Mouse (Mus musculus): Measurements from ENCODE around the gene Spats2l.

Gene Spats2l

DNA sequence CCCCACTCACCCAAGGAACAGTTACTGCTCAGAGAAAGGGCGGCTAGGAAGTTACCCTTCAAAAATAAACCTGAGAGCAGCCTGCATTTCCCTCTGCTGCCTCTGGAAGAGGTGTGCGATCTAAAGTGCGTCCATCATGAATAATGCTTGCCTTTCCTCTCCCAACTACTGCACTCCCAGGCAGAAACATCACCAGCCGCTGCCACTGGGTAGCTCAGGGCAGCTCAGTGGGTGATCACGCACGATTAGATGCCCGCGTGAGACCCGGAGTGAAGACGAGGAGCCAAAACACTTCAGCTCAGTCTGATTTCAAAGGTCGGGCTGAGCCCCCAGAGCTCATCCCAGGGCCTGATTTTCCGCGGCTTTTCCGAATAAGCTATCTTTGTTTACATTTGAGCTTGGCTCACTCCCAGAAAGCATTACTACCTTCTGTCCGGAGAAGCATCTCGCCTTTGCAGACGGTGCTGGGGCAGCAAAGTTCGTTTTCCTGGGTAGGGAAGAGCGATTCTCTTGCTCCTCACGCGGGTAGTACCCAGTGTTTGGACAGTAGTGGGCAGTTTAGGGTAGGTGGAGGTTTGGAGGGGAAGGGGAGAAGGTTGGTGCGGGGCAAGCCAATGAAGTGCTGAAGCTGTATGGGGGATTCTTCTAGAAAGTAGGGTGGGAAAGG, at the start of gene Spats2l:
Spats2l (plus strand) TSS at position 162 of the 667 bp plus-strand sequence.
- TF ChIP-seq GATA4 (IDR thresholded peaks at IDR 0.05; ENCODE audit: insufficient replicate concordance, low read length), result no peak

DNA sequence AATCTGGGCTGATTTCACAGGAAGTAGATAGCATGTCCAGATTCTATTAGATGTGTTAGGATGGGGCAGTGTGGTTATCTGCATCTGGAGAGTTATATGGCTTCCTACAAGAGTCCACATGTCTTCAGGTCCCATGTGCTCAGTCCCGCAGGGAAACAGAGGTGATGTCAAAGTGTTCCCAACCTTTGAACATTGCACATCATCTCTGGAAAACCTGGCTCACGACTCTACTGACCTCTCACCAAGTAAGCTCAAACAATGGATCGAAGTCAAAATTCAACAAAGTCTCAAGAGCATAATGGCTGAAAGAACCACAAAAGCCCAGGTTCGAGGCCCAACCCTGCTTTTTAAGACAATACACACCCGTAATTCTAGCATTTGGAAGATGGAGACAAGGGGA, 48.7 kb upstream of the Spats2l start:
- no peak for TF ChIP-seq GATA4 (IDR thresholded peaks at IDR 0.05; ENCODE audit: insufficient replicate concordance, low read length)

DNA sequence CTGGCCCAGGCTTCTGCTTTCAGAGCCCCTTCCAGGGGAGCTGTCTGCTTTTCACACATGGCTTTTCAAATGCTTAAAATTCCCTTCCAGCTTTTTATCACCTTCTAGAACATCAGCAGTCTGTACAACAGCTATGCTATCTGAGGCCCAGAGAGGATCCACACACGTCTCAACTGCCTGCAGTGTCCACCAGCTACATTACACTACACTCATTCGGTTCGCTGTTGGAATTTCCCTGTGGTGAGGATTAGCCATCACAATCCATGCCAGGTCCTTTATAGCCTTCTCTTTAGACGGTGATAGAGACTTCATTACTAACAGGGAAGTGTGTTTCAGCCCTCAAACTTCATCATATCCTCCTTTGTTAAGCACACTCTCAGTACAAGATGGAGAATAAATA, 38.1 kb upstream of the Spats2l start:
- no peak for TF ChIP-seq GATA4 (IDR thresholded peaks at IDR 0.05; ENCODE audit: insufficient replicate concordance, low read length)

DNA sequence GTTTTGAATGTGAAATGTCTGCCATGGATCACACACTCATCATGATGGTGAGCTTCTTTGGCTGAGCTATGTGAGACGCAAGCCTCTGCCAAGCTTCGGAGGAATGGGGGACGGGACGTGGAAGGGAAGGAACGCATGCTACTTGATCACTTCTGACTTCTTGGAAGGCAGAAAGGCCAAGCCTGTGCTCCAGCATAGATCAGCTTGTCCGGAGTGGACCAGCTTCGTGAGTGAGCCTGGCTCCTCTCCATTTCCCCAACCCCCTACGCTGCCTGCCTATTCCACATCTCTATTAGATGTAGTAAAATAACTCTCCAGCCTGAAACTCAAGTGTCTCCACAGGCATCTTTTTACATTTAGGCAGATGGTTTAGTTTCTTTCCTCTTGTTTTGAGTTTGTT, 32.2 kb upstream of the Spats2l start:
- no peak for TF ChIP-seq GATA4 (IDR thresholded peaks at IDR 0.05; ENCODE audit: insufficient replicate concordance, low read length)

DNA sequence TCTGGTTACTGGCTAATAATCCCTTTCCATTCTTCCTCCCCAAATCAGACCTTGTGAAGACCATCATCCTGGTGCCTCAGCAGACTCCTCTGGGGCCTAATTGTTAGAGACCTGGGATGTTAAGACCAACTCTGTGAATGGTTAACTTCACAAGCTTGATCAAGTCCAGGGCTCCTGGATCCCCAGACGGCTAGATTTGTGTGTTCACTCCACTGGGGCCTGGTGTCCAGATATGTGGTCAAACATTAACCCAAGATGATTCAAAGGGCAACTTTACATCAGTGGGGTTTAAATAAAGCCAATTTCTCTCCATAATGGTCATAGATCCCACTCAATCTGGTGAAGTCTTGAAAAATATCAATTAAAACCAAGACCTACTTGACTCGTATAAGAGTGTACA, 31.7 kb upstream of the Spats2l start:
- no peak for TF ChIP-seq GATA4 (IDR thresholded peaks at IDR 0.05; ENCODE audit: insufficient replicate concordance, low read length)

DNA sequence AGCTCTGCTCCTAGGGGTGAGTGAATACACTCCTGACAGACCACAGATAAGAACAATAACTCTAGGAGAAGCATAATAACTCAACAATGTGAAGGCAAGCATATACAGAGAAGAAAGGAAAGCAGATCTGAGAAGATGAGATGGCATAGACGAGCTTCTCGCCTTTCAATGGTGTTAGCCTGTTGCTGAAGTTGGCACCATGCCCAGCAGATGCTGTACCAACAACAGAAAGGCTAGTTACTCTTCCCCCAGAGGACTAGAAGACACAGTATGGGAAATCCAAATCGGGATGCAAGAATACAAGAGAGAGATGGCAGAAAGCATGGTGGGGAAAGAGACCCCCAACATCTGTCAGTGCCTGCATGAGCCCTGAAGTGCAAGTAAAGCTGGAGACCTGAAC, 22.2 kb upstream of the Spats2l start:
- no peak for TF ChIP-seq GATA4 (IDR thresholded peaks at IDR 0.05; ENCODE audit: insufficient replicate concordance, low read length)

DNA sequence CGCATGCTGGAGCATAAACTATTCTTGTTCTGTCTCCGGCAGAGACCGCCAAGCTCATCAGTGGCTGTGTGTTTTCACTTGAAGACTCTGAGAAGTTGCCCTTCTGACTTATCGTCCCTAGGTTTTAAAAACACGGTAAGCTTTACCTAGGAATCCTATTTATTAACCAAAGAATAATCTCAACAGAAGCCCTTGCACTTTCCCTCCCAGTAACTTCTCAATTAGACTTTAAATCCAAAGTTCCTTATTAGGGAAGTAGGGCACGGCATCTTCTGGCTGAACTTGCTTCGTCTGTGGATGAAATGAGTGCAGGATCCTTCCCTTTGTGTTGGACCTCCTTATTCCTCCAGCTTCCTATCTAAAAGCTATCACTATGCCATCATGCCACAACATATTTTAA, 7.6 kb upstream of the Spats2l start:
- no peak for TF ChIP-seq GATA4 (IDR thresholded peaks at IDR 0.05; ENCODE audit: insufficient replicate concordance, low read length)

DNA sequence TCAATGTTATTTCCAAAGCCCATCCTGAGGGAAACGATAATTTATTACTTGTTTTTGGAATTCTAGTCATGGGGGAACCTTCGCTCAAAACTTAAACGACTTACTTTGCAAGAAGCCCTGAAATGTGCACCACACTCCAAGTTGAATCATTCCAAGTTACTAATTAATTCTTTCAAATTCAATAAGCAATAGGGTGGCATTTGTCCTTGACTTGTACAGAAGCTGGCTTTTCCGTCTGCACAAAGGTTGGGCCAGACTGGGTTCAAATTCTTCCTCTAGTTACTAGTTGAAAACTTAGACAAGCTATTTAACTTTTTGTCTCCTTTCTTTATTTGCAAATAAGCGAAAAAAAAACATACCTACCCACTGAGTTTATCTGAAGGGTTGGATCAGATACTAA, 636 bp upstream of the Spats2l start:
- no peak for TF ChIP-seq GATA4 (IDR thresholded peaks at IDR 0.05; ENCODE audit: insufficient replicate concordance, low read length)

DNA sequence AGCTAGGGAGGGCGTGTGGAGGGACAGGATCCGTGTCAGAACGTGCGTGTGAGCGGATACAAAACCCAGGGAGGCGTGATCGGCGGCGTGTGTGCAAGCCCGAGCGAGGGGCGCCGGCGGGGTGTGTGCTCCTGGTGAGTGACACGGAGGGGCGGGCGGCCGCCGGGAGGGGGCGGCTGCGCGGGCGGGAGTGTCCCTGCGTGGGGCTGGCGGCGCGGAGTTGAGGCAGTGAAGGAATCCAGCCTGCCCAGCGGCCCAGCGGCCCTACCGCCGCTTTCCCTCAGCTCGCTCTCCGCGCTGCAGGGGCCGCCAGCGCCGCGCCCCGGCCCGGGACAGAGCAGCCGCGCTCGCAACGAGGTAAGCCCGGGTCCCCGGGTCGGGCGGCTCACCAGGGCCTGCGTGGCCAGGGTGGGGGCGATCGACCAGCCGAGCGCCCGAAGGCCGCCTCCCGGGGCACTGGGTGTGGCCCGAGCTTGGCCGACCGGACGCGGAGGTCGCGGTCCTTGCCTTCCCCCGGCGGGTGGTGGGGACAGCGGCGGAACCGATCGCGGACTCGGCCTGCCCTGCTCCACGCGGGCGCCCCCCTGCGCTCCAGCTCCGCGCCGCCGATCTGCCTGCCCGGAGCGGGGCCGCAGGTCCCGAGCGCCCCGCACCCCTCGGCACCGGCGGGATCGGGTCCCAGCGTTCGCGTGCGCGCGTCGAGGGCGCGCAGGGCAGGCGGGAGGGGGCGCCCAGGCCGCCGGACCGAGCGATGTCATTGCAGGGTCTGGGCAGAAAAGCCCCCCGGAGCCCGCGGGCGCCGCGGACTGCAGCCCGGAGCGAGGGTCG, 920 bp downstream of the Spats2l start:
- no peak for TF ChIP-seq GATA4 (IDR thresholded peaks at IDR 0.05; ENCODE audit: insufficient replicate concordance, low read length)

DNA sequence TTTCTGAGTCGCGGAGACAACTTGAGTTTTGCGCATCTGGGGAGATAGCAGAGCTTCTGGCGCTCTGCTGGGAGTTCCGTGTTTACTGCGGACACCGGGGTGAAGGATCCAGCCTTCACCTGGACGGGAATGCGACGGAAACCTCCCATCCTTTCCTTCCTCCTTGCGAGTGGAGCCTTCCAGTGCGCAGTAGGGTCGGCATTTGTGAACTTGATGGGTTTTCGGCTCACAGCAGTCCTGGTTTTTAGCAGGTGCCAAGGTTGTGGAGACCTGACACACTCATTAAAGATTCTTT, 1.5 kb downstream of the Spats2l start:
- TF ChIP-seq GATA4 (IDR thresholded peaks at IDR 0.05; ENCODE audit: insufficient replicate concordance, low read length), result no peak

DNA sequence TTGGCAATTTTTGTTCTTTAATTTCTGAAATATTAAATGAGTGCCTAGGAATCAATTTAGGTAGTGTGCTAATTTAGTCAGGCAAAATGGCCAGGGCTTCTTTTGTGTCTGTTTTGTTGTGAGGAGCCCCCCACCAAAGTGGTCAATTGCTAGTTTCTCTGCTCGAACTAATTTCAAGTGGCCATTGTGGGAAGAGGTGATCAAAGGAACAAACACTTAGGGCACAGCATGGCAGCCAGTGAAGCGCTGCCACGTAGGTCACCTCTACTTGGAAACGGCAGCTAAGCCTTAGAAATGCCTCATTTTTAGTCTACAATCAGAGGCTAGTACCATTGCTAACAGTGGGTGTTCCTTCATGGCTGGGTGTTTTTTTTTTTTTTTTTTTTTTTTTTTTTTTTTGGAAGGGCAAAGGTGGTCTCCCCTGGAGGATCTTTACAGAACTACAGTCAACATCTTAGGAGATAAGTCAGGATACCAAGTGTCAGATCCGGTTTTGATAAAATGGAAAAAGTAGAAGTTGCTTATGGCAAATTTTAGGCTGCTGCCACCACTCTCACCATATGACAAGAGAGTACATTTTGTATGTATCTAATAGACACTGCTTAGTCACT, 2.8 kb downstream of the Spats2l start:
- TF ChIP-seq GATA4 (IDR thresholded peaks at IDR 0.05; ENCODE audit: insufficient replicate concordance, low read length), result no peak

DNA sequence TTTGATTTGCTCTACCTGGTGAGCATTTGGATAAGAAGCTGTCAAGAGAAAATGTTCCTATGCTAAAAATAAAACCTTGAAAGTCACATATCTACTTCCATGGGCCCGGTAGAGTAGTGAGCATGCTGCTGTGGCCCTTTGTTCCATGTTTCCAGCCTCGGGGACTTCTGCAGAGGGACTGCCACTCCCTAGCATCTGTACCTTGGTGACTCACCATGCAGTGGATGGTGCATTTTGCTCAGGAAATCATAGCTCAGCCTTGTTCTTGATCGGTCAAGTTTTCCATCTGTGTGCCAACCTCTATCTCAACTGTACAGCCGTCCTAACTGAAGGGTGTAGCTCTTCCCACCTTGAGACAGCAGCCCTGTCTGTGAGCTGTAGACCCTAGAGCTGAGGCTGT, 10.3 kb downstream of the Spats2l start:
- no peak for TF ChIP-seq GATA4 (IDR thresholded peaks at IDR 0.05; ENCODE audit: insufficient replicate concordance, low read length)

DNA sequence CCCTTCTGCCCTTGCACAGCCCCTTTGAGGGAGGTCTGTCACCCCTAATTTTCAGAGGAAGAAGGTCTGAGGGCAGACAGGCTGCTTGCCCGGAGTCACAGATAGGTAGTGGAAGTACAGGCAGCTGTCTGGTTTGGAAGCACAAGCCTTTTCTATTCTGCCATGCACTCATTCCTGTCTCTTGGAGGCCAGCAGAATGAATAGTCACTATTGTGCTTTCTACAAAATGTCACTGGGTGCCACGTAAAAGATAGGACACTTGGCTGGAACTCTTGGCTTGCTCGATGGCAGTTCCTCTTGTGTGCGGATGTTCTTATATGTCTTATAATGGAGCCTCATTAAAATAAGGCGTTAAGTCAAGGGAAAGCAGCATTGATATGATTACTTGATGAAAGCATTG, 15.9 kb downstream of the Spats2l start:
- TF ChIP-seq GATA4 (IDR thresholded peaks at IDR 0.05; ENCODE audit: insufficient replicate concordance, low read length), result no peak

DNA sequence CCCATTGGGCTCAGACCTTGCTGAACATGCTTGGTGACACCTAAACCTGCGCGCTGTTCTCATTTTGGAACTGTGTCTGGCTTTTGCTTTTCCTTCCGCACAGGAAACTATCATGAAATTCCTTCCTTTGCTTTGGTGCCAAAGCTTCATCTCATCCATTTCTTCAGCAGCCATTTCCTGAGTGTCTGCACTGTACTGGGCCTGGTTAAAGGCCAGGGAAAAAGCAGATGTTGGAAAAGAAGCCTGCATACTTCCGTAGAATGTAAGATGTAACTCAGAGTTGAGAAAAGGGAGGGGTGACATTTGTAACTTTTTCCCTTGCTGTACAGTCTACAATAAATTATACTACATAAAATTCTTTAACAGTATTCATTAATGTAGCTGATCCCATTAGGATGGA, 18.2 kb downstream of the Spats2l start:
- TF ChIP-seq GATA4 (IDR thresholded peaks at IDR 0.05; ENCODE audit: insufficient replicate concordance, low read length), result no peak

DNA sequence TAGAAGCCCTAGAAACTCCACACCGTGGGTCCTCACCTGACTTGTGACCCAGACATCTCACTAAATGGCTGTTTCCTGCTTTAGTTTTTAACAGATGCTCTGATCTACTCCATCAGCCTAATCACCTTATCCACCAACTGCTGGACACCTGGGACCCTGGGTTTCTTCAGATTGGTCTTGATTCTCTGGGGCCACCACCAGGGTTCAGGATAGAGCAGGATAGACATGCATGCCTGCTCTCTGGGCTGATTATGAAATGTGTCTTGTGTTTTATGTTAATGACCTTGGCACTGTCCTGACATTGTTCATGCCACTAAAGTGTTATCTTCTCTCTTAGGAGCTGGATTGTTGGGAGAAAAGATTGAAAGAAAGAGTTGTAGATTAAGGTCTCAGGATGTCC, 21.9 kb downstream of the Spats2l start:
- TF ChIP-seq GATA4 (IDR thresholded peaks at IDR 0.05; ENCODE audit: insufficient replicate concordance, low read length), result no peak

DNA sequence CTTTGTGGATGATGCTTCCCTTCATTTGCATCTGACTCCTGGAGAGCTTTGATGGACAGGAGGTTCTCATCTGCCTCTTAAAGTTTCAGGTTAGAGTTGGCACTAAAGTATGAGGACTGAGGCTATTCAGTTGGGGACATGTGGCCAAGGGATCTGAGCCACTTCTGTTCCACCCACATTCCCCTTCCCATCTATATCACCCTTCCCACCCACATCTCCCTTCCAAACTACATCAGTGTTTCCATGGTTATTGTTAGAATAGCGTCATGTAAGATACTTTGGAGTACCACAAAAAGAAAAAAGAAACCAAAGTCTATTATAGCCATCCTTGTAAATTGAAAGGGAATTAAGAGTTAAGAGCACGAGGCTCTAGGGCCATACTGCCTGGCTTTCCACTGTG, 25.4 kb downstream of the Spats2l start:
- TF ChIP-seq GATA4 (IDR thresholded peaks at IDR 0.05; ENCODE audit: insufficient replicate concordance, low read length), result no peak
